Mouse (Mus musculus) neural tube, embryonic 14.5 days (tissue): ENCODE results near the gene Glyr1. TPM values are rescaled to one million over a fixed set of nuclear protein-coding genes. Genes with fewer than 3 reads are reported as not detected.

Experiments
- ATAC-seq: fragments of 200-750 bp; cut with Nextera tagmentation; 2 replicates; pipeline ENCODE4 v1.8.0; 2017; ENCODE audit warnings: low read depth, mild to moderate bottlenecking, moderate TSS enrichment, moderate library complexity
- H3K27ac ChIP-seq: fragments of 300-500 bp; sonication (generic); 2 replicates; pipeline ENCODE4 v1.5.1; 2014; ENCODE audit warnings: low read depth, mild to moderate bottlenecking, control low read depth, low read length, moderate library complexity, mixed read lengths
- H3K27me3 ChIP-seq: fragments of 300-500 bp; sonication (generic); 2 replicates; pipeline ENCODE4 v1.6.1; 2014; ENCODE audit warnings: low read length; ENCODE audit not compliant: control insufficient read depth, insufficient read depth
- H3K36me3 ChIP-seq: fragments of 300-500 bp; sonication (generic); 2 replicates; pipeline ENCODE4 v1.6.1; 2014; ENCODE audit warnings: low read length, mixed read lengths; ENCODE audit not compliant: control insufficient read depth, insufficient read depth
- H3K4me1 ChIP-seq: fragments of 300-500 bp; sonication (generic); 2 replicates; pipeline ENCODE4 v1.6.1; 2014; ENCODE audit warnings: low read length; ENCODE audit not compliant: control insufficient read depth, insufficient read depth
- H3K4me2 ChIP-seq: fragments of 300-500 bp; sonication (generic); 2 replicates; pipeline ENCODE4 v1.6.1; 2014; ENCODE audit warnings: mild to moderate bottlenecking, low read depth, low read length, control low read depth
- H3K4me3 ChIP-seq: fragments of 300-500 bp; sonication (generic); 2 replicates; pipeline ENCODE4 v1.5.1; 2014; ENCODE audit warnings: low read depth, low read length, control low read depth, mixed read lengths
- H3K9ac ChIP-seq: fragments of 300-500 bp; sonication (generic); replicated peaks from 2 replicates; pipeline ENCODE4 v1.6.1; 2014; ENCODE audit warnings: low read depth, mild to moderate bottlenecking, control low read depth, low read length, mixed read lengths
- H3K9me3 ChIP-seq: fragments of 300-500 bp; sonication (generic); 2 replicates; pipeline ENCODE4 v1.6.1; 2016; ENCODE audit warnings: low read length; ENCODE audit not compliant: control insufficient read depth
- WGBS: fragments of 180-500 bp; shearing (Covaris S2); extraction: QIAGEN DNeasy Blood & Tissue Kit; methylation state at CpG from one replicate; pipeline ENCODE4 v1.1.7; 2014; 5-methylcytosine and 5-hydroxymethylcytosine counted together
- polyA plus RNA-seq: library from polyadenylated mRNA; unstranded; fragments of >200 nt; fragmentation: Nextera tagmentation; extraction: Ambion mirVana; gene quantifications from 2 replicates; pipeline ENCODE4 v1.2.1, GENCODE M21; 2014

Glyr1 gene
- polyA plus RNA-seq, 1 experiment from 2014 or later = 102 TPM

DNA sequence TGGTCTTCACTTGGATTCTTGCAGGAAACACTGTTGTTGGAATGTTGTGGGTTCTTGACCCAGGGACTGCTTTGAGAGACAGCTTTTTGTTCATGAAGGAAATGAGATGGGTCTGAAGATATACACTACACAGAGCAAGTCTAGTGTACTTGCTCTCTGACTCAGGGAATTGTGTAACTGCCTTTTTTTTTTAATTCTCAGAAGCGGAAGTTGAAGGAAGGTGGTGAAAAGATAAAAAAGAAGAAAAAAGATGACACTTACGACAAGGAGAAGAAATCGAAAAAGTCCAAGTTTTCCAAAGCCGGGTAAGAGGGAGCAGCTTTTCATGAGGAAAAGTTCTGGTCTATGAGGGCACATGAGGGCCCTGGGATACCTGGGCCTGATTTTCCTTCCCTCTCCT lies 13.8 kb upstream of the Glyr1 start:
- Histone ChIP-seq H3K27ac (no peak overlapping the region), H3K9ac (no peak overlapping the region), H3K4me2 (no peak overlapping the region), H3K4me1 (no peaks in the 10 kb centered on the region), H3K36me3 (peaks cover 35% of the 10 kb centered on the region), H3K27me3 (no peaks in the 10 kb centered on the region), H3K9me3 (no peaks in the 10 kb centered on the region), H3K4me3 (no peak overlapping the region)
- no peak for ATAC-seq
- WGBS = 98% methylated on average over 4 of the region's 4 CpGs

DNA sequence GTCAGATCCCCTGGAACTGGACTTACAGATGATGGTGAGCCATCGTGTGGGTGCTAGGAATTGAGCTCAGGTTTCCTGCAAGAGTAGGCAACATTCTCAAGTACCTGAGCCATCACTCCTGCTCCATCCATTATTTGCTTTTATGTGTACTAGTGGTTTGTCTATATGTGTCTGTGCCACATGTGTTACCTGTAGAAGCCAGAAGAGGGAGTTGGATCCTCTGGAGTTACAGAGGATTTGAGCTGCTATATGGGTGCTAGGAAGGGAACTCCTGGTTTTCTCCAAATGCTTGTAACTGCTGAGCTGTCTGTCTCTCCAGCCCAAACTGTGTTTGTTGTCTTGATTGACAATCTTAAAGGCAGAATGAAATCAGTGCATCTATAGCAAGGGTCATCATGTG lies 8.5 kb upstream of the Glyr1 start:
- Histone ChIP-seq H3K4me2 (no peak overlapping the region), H3K4me1 (no peaks in the 10 kb centered on the region), H3K27me3 (no peaks in the 10 kb centered on the region), H3K9me3 (no peaks in the 10 kb centered on the region), H3K27ac (no peak overlapping the region), H3K4me3 (no peak overlapping the region), H3K36me3 (peaks cover 33% of the 10 kb centered on the region), H3K9ac (no peak overlapping the region)
- WGBS = 91% methylated on average over 1 of the region's 1 CpGs
- no peak for ATAC-seq

DNA sequence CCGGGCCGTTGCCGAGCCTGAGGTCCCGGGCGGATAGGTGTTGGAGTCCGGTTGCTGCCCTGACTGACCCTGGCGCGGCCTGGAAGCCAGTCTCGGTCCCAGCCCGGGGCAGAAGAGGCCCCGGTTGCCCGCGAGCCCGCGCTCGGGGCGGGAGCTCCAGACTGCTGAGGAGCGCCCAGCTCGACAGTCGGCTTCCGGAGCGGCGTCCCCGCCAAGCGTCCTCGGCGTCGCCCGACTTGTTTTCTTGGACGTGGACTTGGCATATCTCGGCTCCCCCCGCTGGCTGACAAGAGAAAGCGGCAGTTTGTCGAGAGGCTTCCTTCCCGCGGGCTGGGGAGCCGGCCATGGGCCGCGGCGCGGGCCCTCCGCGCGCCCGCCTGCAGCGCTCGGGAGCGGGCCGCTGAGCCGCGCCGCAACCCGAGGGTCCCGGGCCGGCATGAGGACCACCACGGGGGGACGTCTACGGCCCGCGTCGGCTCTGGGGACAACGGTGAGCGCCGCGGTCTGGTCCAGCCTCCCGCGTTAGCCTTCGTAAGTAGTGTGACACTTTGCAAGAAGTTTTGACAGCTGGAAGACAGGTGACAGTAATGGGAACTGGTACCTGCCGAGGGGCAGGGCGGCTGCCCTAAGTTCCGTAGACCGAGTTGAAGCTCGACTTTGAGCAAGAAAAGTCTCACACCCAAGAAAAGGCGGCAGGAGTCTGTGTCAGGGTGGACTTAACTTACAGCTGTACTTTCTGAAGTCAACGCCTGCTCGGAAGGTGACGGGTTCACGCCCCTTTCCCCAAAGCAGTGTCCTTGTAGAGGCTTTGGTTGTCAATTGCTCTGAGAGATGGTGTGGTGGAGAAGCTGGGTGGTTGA lies 818 bp upstream of the Glyr1 start:
- peak; percentile 81 for ATAC-seq
- peak overlapping the region; percentile 64 for H3K4me2 ChIP-seq
- peak overlapping the region; percentile 89 for H3K9ac ChIP-seq
- peaks cover 26% of the 10 kb centered on the region for H3K4me1 ChIP-seq
- H3K9me3 ChIP-seq = no peaks in the 10 kb centered on the region
- peak overlapping the region; percentile 95 for H3K27ac ChIP-seq
- WGBS = under 1% methylated on average over 76 of the region's 78 CpGs
- peak overlapping the region; percentile 98 for H3K4me3 ChIP-seq
- H3K36me3 ChIP-seq = peaks cover 35% of the 10 kb centered on the region
- no peaks in the 10 kb centered on the region for H3K27me3 ChIP-seq

DNA sequence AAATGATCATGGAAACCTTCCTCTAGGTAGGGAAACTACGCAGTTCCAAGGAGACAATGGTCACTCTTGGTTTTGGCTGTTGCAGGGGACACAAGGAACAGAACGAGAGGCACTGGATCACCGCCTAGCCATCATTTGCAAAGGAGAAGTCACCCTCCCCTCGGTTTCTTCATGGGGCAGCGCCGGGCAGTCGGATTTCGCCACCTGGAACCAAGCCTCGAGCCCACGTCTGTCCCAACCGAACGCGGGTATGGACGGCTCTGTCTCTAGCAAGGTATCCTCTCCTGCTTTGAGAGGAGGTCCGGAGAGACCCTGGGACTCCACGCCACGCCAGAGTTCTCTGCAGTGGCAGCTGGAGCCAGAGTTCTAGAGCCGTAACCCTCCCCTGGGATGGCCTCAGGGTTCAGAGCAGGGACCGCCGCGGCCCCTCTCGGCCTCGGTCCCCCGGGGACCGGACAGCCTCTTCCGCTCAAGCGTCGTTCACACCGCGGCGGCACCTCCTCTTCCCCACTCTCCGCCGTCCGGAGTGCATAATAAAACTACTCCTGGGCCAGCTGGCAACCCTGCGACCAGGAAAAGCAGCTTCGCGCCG lies 385 bp downstream of the Glyr1 start:
- Histone ChIP-seq H3K36me3 (peaks cover 37% of the 10 kb centered on the region), H3K9me3 (no peaks in the 10 kb centered on the region), H3K4me1 (peaks cover 26% of the 10 kb centered on the region), H3K4me3 (peak overlapping the region; percentile 98), H3K27ac (peak overlapping the region; percentile 96), H3K27me3 (no peaks in the 10 kb centered on the region), H3K9ac (peak overlapping the region; percentile 83), H3K4me2 (peak overlapping the region; percentile 93)
- peak; percentile 48 for ATAC-seq
- under 1% methylated on average over 35 of the region's 38 CpGs for WGBS

DNA sequence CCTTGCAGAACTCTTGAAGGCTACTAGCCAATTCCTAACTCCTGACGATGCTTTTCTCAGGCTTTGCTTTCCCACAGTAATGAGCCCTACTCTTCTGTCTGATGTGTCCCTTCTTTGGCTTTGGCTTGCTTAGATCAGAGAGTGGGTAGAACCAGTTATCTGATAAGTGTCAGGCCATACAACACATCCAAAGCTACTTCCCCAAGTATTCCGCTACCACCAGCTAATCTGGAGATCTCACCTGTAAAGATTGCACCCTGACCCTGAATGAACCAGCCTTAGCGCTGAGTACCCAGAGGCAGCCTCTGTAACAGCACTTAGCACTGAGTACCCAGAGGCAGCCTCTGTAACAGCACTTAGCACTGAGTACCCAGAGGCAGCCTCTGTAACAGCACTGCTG lies 4.3 kb downstream of the Glyr1 start:
- Histone ChIP-seq H3K4me3 (no peak overlapping the region), H3K9me3 (no peaks in the 10 kb centered on the region), H3K4me1 (peaks cover 17% of the 10 kb centered on the region), H3K9ac (no peak overlapping the region), H3K36me3 (peaks cover 54% of the 10 kb centered on the region), H3K27ac (no peak overlapping the region), H3K4me2 (no peak overlapping the region), H3K27me3 (no peaks in the 10 kb centered on the region)
- no peak for ATAC-seq
- WGBS = 98% methylated on average over 3 of the region's 3 CpGs

DNA sequence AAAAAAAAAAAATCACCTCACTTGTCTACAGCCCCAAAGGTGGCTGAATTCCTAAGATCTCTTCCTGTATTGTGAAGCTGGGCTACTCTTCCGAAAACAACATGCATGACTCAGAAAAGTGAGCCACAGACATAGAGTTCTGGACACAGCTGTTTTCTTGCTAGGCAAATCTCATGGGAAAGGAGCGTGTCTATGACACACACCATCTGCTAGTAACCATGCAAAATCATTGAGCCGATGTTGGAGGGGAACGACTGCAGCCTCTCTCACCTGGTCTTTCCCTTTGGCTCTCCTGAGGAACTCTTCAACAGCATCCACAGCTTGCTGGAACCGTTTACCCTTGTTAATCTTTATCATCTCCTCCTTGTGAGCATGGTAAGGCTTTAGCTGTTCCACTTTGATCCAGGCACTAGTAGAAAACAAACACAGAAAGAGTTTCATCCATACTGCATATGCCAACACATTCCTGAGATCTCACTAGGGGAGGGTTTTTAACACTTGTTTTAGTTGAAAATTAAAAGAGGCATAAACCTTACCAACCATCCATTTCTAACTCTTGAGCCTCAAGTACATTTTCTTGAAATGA lies 12.9 kb downstream of the Glyr1 start:
- ATAC-seq = no peak
- Histone ChIP-seq H3K4me3 (no peak overlapping the region), H3K9ac (no peak overlapping the region), H3K4me2 (no peak overlapping the region), H3K9me3 (no peaks in the 10 kb centered on the region), H3K27ac (no peak overlapping the region), H3K36me3 (peaks cover 83% of the 10 kb centered on the region), H3K27me3 (no peaks in the 10 kb centered on the region), H3K4me1 (no peaks in the 10 kb centered on the region)
- WGBS = 74% methylated on average over 5 of the region's 5 CpGs

DNA sequence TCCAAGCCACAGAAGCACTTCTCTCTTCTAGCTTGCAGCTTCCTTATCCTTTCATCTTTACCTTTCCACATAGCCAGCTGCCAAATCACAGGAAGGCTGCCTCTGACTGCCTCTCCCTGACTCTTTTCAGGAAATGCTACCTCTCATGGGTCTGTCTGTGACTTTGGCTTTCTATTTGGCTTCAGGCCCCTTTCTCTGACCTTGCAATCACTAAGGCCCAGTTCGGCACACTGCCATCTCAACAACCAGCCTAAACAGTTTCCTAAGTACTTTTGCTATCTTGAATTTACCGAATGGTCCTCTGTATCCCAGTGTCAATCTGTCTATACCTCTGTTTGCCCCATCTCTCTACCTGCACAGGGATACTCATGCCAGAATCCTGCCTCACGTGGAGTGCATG lies 14.1 kb downstream of the Glyr1 start:
- no peak overlapping the region for H3K4me3 ChIP-seq
- ATAC-seq = no peak
- WGBS = 95% methylated on average over 3 of the region's 3 CpGs
- no peak overlapping the region for H3K4me2 ChIP-seq
- H3K36me3 ChIP-seq = peaks cover 84% of the 10 kb centered on the region
- H3K27me3 ChIP-seq = no peaks in the 10 kb centered on the region
- H3K4me1 ChIP-seq = no peaks in the 10 kb centered on the region
- no peaks in the 10 kb centered on the region for H3K9me3 ChIP-seq
- no peak overlapping the region for H3K9ac ChIP-seq
- no peak overlapping the region for H3K27ac ChIP-seq

DNA sequence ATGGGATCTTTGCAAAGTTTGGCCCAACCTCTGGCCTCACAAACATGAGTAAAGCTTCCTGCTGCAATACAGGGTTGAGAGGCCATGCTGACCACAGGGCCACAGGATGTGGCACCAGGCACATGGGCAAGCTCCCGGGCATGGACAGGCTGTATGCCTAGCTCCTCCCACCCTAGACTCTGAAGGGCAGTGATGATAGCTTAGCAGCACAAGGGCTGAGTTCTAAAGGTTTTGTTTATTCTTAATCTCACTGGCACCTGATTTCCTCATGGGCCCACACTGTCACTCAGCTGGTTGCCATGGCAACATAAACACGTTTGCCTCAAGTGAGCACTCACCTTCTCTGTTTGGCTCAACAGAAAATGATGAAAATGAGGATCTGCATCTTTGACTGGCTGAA lies 19.8 kb downstream of the Glyr1 start:
- no peak for ATAC-seq
- Histone ChIP-seq H3K9me3 (no peaks in the 10 kb centered on the region), H3K27me3 (no peaks in the 10 kb centered on the region), H3K4me3 (no peak overlapping the region), H3K4me2 (no peak overlapping the region), H3K9ac (no peak overlapping the region), H3K36me3 (peaks cover 91% of the 10 kb centered on the region), H3K27ac (no peak overlapping the region), H3K4me1 (no peaks in the 10 kb centered on the region)
- 71% methylated on average over 2 of the region's 2 CpGs for whole genome bisulfite sequencing

DNA sequence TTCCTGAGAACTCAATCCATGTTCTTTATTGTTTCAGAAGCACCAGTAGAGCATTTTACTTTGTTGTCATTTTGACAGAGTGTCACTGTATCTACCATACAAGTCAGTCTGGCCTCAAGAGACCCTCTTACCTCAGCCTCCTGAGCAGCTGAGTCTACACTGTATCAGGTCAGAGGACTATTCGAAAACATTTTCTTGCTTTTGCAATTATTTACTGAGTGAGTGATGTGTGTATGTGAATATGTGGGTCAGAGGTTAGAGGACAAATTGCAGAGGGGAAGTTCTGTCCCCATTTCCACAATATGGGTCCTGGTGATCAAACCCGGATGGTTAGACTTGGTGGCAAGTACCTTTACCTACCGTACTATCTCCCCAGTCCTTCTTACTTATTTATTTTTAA lies 25.6 kb downstream of the Glyr1 start:
- no peak overlapping the region for H3K4me3 ChIP-seq
- no peak for ATAC-seq
- 100% methylated on average over 3 of the region's 3 CpGs for WGBS
- no peaks in the 10 kb centered on the region for H3K27me3 ChIP-seq
- H3K36me3 ChIP-seq = peaks cover 86% of the 10 kb centered on the region
- no peaks in the 10 kb centered on the region for H3K9me3 ChIP-seq
- H3K4me1 ChIP-seq = no peaks in the 10 kb centered on the region
- no peak overlapping the region for H3K9ac ChIP-seq
- H3K4me2 ChIP-seq = no peak overlapping the region
- no peak overlapping the region for H3K27ac ChIP-seq
